Mouse (Mus musculus): ENCODE results near the gene Exosc6. TPM values are rescaled to one million over a fixed set of nuclear protein-coding genes. Genes with fewer than 3 reads are reported as not detected.
"Not testable (repeated sequence)": the region's sequence is repeated elsewhere in the genome, so short reads cannot be mapped to it uniquely, and the experiment has no call there.

Gene Exosc6
- not detected for total RNA-seq (2021)
- long read RNA-seq, experiment 1, transcript Exosc6-201 (1 exons, 1,326 nt): major isoform, 19 of 19 reads
- long read RNA-seq, experiment 1, partial matches to known transcripts: 0 of 19 reads
- long read RNA-seq, experiment 1, other reads (novel, unspliced or antisense): 0 of 19 reads
- long read RNA-seq, experiment 2, transcript Exosc6-201 (1 exons, 1,326 nt): major isoform, 6 of 6 reads
- long read RNA-seq, experiment 2, partial matches to known transcripts: 0 of 6 reads
- long read RNA-seq, experiment 2, other reads (novel, unspliced or antisense): 0 of 6 reads

GRCm38 (mm10) chr8:111056158-111056663 lies at the start of gene Exosc6:
Gene Exosc6, plus strand, starts transcription at chr8:111056339.
- peak; percentile 88 for DNase-seq

- not testable (repeated sequence) for DNase-seq
Observed at GRCm38 (mm10) chr8:111010230-111010991, 45.7 kb upstream of the Exosc6 start.

GRCm38 (mm10) chr8:111026609-111027008 lies 29.5 kb upstream of the Exosc6 start:
- not testable (repeated sequence) for DNase-seq

GRCm38 (mm10) chr8:111027391-111027937 lies 28.7 kb upstream of the Exosc6 start:
- peak; percentile 78 for DNase-seq

- no peak for DNase-seq
Observed at GRCm38 (mm10) chr8:111029589-111029988, 26.6 kb upstream of the Exosc6 start.

- DNase-seq: no peak
Observed at GRCm38 (mm10) chr8:111030045-111030444, 26.1 kb upstream of the Exosc6 start.

GRCm38 (mm10) chr8:111031572-111031971 lies 24.6 kb upstream of the Exosc6 start, which contains the start of gene Ddx19b:
Gene Ddx19b, minus strand, starts transcription at chr8:111031751.
- DNase-seq: no peak

GRCm38 (mm10) chr8:111032916-111033315 lies 23.2 kb upstream of the Exosc6 start, which contains the start of gene Aars:
Gene Aars, plus strand, starts transcription at chr8:111033144.
- no peak for DNase-seq

- DNase-seq: peak; percentile 90
Observed at GRCm38 (mm10) chr8:111033482-111034215, 22.5 kb upstream of the Exosc6 start.

- DNase-seq: no peak
Observed at GRCm38 (mm10) chr8:111034276-111034675, 21.9 kb upstream of the Exosc6 start.

- DNase-seq: no peak
Observed at GRCm38 (mm10) chr8:111036591-111036990, 19.5 kb upstream of the Exosc6 start.

GRCm38 (mm10) chr8:111042546-111042945 lies 13.6 kb upstream of the Exosc6 start:
- no peak for DNase-seq

- DNase-seq: no peak
Observed at GRCm38 (mm10) chr8:111044003-111044734, 12.0 kb upstream of the Exosc6 start.

GRCm38 (mm10) chr8:111048694-111049093 lies 7.4 kb upstream of the Exosc6 start:
- DNase-seq: no peak

GRCm38 (mm10) chr8:111049106-111049505 lies 7.0 kb upstream of the Exosc6 start:
- no peak for DNase-seq

- peak; percentile 57 for DNase-seq
Observed at GRCm38 (mm10) chr8:111053827-111054518, 2.2 kb upstream of the Exosc6 start.

GRCm38 (mm10) chr8:111055031-111055634 lies 1.0 kb upstream of the Exosc6 start:
- no peak for DNase-seq

GRCm38 (mm10) chr8:111055661-111056060 lies 478 bp upstream of the Exosc6 start:
- DNase-seq: no peak

GRCm38 (mm10) chr8:111056691-111057293 lies 653 bp downstream of the Exosc6 start:
- DNase-seq: peak; percentile 53
